Mouse (Mus musculus) T-helper 17 cell (primary cell): ENCODE results near the gene Itgb6.

ENCODE experiments used
- in situ Hi-C, 2 experiments: fragments of 300-600 bp; cut with MboI, MseI; formaldehyde crosslinking; loops; 1 replicate in 1 of 2; 2 replicates in 1 of 2; pipeline ENCODE4 v1.15.1; 2025; ENCODE audit warnings: high pct_unique_total_duplicates in 2 of 2

Itgb6 gene

GRCm38 (mm10) chr2:60713857-60714256, 8.6 kb downstream of the Itgb6 start:
- in situ Hi-C loops: loop anchor here in 1 of 2 experiments (10.0 kb wide), 1 partner anchor 751 kb away; no protein-coding TSS in a partner anchor

GRCm38 (mm10) chr2:60712891-60713290, 9.6 kb downstream of the Itgb6 start:
- in situ Hi-C loops: loop anchor here in 1 of 2 experiments (10.0 kb wide), 1 partner anchor 752 kb away; no protein-coding TSS in a partner anchor

GRCm38 (mm10) chr2:60712483-60712882, 10.0 kb downstream of the Itgb6 start:
- in situ Hi-C loops: loop anchor here in 1 of 2 experiments (10.0 kb wide), 1 partner anchor 752 kb away; no protein-coding TSS in a partner anchor

GRCm38 (mm10) chr2:60711098-60711880, 11.2 kb downstream of the Itgb6 start:
- in situ Hi-C loops: loop anchor here in 1 of 2 experiments (10.0 kb wide), 1 partner anchor 754 kb away; no protein-coding TSS in a partner anchor

- in situ Hi-C loops: loop anchor here in 1 of 2 experiments (10.0 kb wide), 1 partner anchor 754 kb away; no protein-coding TSS in a partner anchor
Observed at GRCm38 (mm10) chr2:60710317-60710716, 12.1 kb downstream of the Itgb6 start.

- in situ Hi-C loops: no loop called here
Observed at GRCm38 (mm10) chr2:60708671-60709070, 13.8 kb downstream of the Itgb6 start.

- in situ Hi-C loops: no loop called here
Observed at GRCm38 (mm10) chr2:60706866-60707265, 15.6 kb downstream of the Itgb6 start.

GRCm38 (mm10) chr2:60705426-60705825, 17.0 kb downstream of the Itgb6 start:
- in situ Hi-C loops: no loop called here

- in situ Hi-C loops: no loop called here
Observed at GRCm38 (mm10) chr2:60703315-60703714, 19.1 kb downstream of the Itgb6 start.

- in situ Hi-C loops: no loop called here
Observed at GRCm38 (mm10) chr2:60700956-60701355, 21.5 kb downstream of the Itgb6 start.

- in situ Hi-C loops: no loop called here
Observed at GRCm38 (mm10) chr2:60700013-60700412, 22.4 kb downstream of the Itgb6 start.

- in situ Hi-C loops: loop anchor here in 1 of 2 experiments (10.0 kb wide), 1 partner anchor 1655 kb away; no protein-coding TSS in a partner anchor
Observed at GRCm38 (mm10) chr2:60699591-60699990, 22.9 kb downstream of the Itgb6 start.

GRCm38 (mm10) chr2:60698155-60698554, 24.3 kb downstream of the Itgb6 start:
- in situ Hi-C loops: loop anchor here in 1 of 2 experiments (10.0 kb wide), 1 partner anchor 1653 kb away; no protein-coding TSS in a partner anchor

GRCm38 (mm10) chr2:60697530-60697929, 24.9 kb downstream of the Itgb6 start:
- in situ Hi-C loops: loop anchor here in 1 of 2 experiments (10.0 kb wide), 1 partner anchor 1653 kb away; no protein-coding TSS in a partner anchor

GRCm38 (mm10) chr2:60696559-60696958, 25.9 kb downstream of the Itgb6 start:
- in situ Hi-C loops: loop anchor here in 1 of 2 experiments (10.0 kb wide), 1 partner anchor 1652 kb away; no protein-coding TSS in a partner anchor

- in situ Hi-C loops: loop anchor here in 1 of 2 experiments (10.0 kb wide), 1 partner anchor 1651 kb away; no protein-coding TSS in a partner anchor
Observed at GRCm38 (mm10) chr2:60695706-60696105, 26.7 kb downstream of the Itgb6 start.

GRCm38 (mm10) chr2:60694563-60694962, 27.9 kb downstream of the Itgb6 start:
- in situ Hi-C loops: loop anchor here in 1 of 2 experiments (10.0 kb wide), 1 partner anchor 1650 kb away; no protein-coding TSS in a partner anchor

GRCm38 (mm10) chr2:60692239-60692638, 30.2 kb downstream of the Itgb6 start:
- in situ Hi-C loops: loop anchor here in 1 of 2 experiments (10.0 kb wide), 1 partner anchor 1647 kb away; no protein-coding TSS in a partner anchor

GRCm38 (mm10) chr2:60690212-60690611, 32.2 kb downstream of the Itgb6 start:
- in situ Hi-C loops: loop anchor here in 1 of 2 experiments (10.0 kb wide), 1 partner anchor 1645 kb away; no protein-coding TSS in a partner anchor

- in situ Hi-C loops: no loop called here
Observed at GRCm38 (mm10) chr2:60688944-60689615, 33.4 kb downstream of the Itgb6 start.

- in situ Hi-C loops: no loop called here
Observed at GRCm38 (mm10) chr2:60688150-60688549, 34.3 kb downstream of the Itgb6 start.

- in situ Hi-C loops: no loop called here
Observed at GRCm38 (mm10) chr2:60685973-60686372, 36.5 kb downstream of the Itgb6 start.
